Mouse (Mus musculus) frontal cortex, postnatal 25 days (tissue): ENCODE data around the gene Mboat2.

Experiments used
- DNase-seq, 2 experiments: peaks; one replicate each; pipeline ENCODE4 v3.0.0; 2022; ENCODE audit warnings: low spot score in 2 of 2

Gene Mboat2

DNA sequence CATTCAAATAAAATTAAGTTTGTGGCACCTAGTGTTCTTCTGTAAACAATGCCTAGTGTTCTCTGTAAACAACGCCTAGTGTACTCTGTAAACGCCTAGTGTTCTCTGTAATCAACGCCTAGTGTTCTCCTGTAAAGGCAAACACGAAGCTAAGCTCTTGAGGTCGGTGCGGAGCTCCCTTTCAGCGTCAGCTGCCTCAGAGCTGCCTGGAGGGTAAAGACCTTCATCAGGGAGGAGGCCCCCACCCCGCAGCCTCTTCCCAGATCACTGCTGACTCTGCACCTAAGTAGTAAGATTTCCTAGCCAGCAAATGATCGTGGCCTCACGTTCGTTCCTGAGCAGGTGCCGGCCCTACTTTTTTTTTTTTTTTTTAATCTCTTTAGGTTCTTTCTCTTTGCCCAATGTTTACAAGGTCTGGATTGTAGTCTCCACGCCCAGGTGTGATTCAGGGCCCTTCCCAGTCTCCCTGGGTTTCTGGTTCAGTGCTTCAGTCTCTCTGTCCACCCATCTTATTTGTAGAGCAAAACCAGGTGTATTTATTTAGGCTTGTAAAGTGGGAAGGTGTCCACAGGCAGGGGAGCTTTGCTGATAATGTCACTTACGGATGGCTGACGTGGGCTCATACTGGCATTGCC is 181.2 kb downstream of the Mboat2 start:
- no peak for DNase-seq

DNA sequence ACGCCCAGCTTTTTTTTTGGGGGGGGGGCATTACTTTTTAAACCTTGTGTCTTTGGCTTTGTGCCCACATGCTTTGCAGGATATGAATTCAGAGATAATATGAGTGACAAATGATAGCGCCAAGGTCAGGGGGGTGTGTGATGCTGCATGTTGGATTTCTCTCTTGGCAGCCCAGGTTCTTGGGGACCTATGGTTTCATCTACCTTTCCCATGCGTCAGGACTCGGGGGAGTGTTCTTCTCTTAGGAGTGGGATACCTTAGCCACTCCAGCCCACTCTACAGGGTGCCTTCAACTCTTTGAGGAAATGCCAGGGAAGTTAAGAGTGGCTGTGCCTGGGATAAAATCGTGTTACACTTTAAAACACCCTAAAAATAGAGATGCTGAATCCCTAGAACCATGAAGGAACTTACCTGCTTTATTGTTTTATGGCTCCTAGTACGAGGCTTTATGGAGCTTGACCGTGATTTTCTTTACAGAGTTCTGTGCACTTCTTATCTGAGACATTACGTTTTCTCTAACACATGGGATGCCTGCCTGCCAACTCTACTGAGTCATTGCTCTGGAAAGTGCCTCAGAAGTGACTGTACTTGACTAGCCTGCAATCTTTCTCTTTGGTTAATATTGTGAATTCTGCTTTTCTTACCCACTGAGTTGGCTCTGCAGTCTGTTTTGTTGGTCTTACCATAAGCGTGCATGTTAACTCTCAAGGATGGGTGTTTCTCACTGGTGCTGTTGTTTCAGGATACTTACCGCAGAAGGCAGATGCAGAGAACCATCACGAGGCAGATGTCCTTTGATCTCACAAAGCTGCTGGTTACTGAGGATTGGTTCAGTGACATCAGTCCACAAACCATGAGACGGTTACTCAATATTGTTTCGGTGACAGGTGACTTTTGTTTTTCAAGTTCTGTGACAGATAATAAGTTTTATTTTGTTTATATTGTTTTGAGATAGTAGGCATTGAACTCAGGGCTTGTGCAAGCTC is 182.2 kb downstream of the Mboat2 start:
- DNase-seq: no peak
